Mouse (Mus musculus) ES-E14 (cell line): ENCODE results near the gene Col4a2.

ENCODE experiments used
- CHD2 ChIP-seq: IDR thresholded peaks from 2 replicates; pipeline ENCODE4 v1.6.1; 2014; ENCODE audit warnings: mild to moderate bottlenecking, low read depth, low read length, inconsistent platforms
- HCFC1 ChIP-seq: IDR thresholded peaks from 2 replicates; pipeline ENCODE4 v1.6.1; 2012; ENCODE audit warnings: low read length, inconsistent platforms, borderline replicate concordance; ENCODE audit not compliant: insufficient read depth
- MAFK ChIP-seq: IDR thresholded peaks from 2 replicates; pipeline ENCODE4 v1.6.1; 2014; ENCODE audit warnings: mild to moderate bottlenecking, low read depth, low read length, inconsistent platforms; ENCODE audit not compliant: insufficient read depth
- ZC3H11A ChIP-seq: IDR thresholded peaks from 2 replicates; pipeline ENCODE4 v1.6.1; 2012; ENCODE audit warnings: low read depth, mild to moderate bottlenecking, inconsistent platforms, low read length, borderline replicate concordance
- ZNF384 ChIP-seq: IDR thresholded peaks from 2 replicates; pipeline ENCODE4 v1.6.1; 2012; ENCODE audit warnings: low read depth, low read length, inconsistent platforms

DNA sequence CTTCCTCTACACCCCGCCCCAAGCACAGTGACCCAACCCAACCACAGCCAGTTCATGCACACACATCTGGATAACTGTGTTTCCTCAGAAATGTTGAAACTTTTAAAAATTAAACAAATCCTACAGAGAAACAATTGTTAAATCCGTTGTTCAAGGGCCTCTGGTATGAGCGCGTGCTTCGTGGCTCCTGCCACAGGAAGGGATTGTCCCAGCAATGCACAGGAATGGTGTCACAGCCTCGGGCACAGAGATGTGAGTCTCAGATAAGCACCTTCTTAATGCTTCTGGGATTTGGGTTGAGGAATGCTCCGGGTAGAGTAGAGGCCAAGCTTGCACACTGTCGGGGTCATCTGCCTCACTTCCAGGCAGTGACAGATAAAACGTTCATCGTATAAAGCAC, 58.7 kb downstream of the Col4a2 start:
- TF ChIP-seq ZC3H11A = no peak
- no peak for TF ChIP-seq CHD2
- no peak for TF ChIP-seq MAFK
- TF ChIP-seq ZNF384 = no peak
- TF ChIP-seq HCFC1 = no peak
